Mouse (Mus musculus) CH12.LX (cell line): ENCODE measurements around the gene Actn2.

ENCODE experiments used
- CTCF ChIP-seq, 2 experiments: IDR thresholded peaks in 1 of 2; conservative IDR thresholded peaks in 1 of 2; 2 replicates each; pipeline ENCODE4 v1.5.1; 2011 to 2012; ENCODE audit warnings: low read depth in 2 of 2, low read length in 2 of 2, improper control_type of control experiment in 1 of 2, inconsistent platforms in 1 of 2, mild to moderate bottlenecking in 1 of 2, moderate library complexity in 1 of 2
- EP300 ChIP-seq: IDR thresholded peaks from 2 replicates; pipeline ENCODE4 v1.6.1; 2011; ENCODE audit warnings: low read length, improper control_type of control experiment
- POLR2A ChIP-seq: IDR thresholded peaks from 2 replicates; pipeline ENCODE4 v1.6.1; 2011; ENCODE audit warnings: low read depth, mild to moderate bottlenecking, improper control_type of control experiment, low read length
- USF1 ChIP-seq: IDR thresholded peaks from 2 replicates; pipeline ENCODE4 v1.6.1; 2014; ENCODE audit warnings: low read depth, mild to moderate bottlenecking, inconsistent platforms, low read length, improper control_type of control experiment

DNA sequence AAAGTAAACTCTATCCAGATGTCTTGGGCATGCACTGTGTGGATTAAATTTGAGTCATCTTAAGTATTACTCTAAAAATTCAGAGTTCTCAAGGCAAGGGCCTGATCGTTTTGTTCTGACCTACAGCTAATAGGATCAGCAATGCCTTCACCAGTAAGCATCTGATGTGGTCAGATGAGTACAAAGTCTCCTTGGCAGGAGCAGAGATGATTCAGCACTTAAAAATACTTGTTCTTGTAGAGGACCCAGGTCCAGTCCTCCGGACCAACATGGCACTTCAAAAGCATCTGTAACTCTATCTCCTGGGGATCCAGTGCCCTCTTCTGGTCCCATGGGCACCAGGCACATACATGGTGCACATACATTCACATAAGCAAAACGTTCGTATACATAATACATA is 108.4 kb downstream of the Actn2 start:
- TF ChIP-seq USF1 (no peak), POLR2A (no peak), CTCF (conservative IDR thresholded peaks at IDR 0.05 in 1 of 2, IDR thresholded peaks at IDR 0.05 in 1 of 2; ENCODE audit: low read depth in 2 of 2, low read length in 2 of 2) (no peak), EP300 (no peak)
